Mouse (Mus musculus): ENCODE data around the gene Kcna10. TPM values are rescaled to one million over a fixed set of nuclear protein-coding genes. Genes with fewer than 3 reads are reported as not detected.
A peak's percentile ranks its signal among the peaks of the same experiment; 100 is the strongest.

The Kcna10 gene
- polyA plus RNA-seq, 1 experiment from 2014 or later, result not detected

GRCm38 (mm10) chr3:107205994-107206393, 23.1 kb downstream of the Kcna10 start:
- no peak overlapping the region for H3K9ac ChIP-seq
- peaks cover 15% of the 10 kb centered on the region for H3K4me1 ChIP-seq
- ATAC-seq (ENCODE audit: borderline replicate concordance, extremely low read depth, low FRiP score, low TSS enrichment), result no peak
- WGBS, result 8% methylated on average over 4 of the region's 4 CpGs
- H3K27me3 ChIP-seq, result no peaks in the 10 kb centered on the region
- H3K36me3 ChIP-seq, result no peaks in the 10 kb centered on the region
- no peak overlapping the region for H3K4me2 ChIP-seq
- no peaks in the 10 kb centered on the region for H3K9me3 ChIP-seq
- no peak overlapping the region for H3K4me3 ChIP-seq
- no peak overlapping the region for H3K27ac ChIP-seq

- Histone ChIP-seq H3K4me2 (no peak overlapping the region), H3K27ac (no peak overlapping the region; the same call in 1 of the 2 replicates), H3K9ac (no peak overlapping the region), H3K4me1 (peaks cover 15% of the 10 kb centered on the region), H3K27me3 (no peaks in the 10 kb centered on the region), H3K36me3 (no peaks in the 10 kb centered on the region), H3K4me3 (no peak overlapping the region), H3K9me3 (no peaks in the 10 kb centered on the region)
- ATAC-seq (ENCODE audit: borderline replicate concordance, extremely low read depth, low FRiP score, low TSS enrichment), result peak; percentile 60
- 37% methylated on average over 4 of the region's 4 CpGs for whole genome bisulfite sequencing
These were observed 23.8 kb downstream of the Kcna10 start for GRCm38 (mm10) chr3:107206490-107207150.

- WGBS, result 51% methylated on average over 7 of the region's 7 CpGs
- Histone ChIP-seq H3K4me3 (no peak overlapping the region), H3K4me2 (no peak overlapping the region), H3K27ac (no peak overlapping the region), H3K4me1 (peaks cover 15% of the 10 kb centered on the region), H3K27me3 (no peaks in the 10 kb centered on the region), H3K9ac (no peak overlapping the region), H3K9me3 (no peaks in the 10 kb centered on the region), H3K36me3 (no peaks in the 10 kb centered on the region)
- no peak for ATAC-seq (ENCODE audit: borderline replicate concordance, extremely low read depth, low FRiP score, low TSS enrichment)
These were observed 24.9 kb downstream of the Kcna10 start for GRCm38 (mm10) chr3:107207625-107208253.

GRCm38 (mm10) chr3:107214606-107215005, 31.8 kb downstream of the Kcna10 start:
- Histone ChIP-seq H3K4me3 (no peak overlapping the region), H3K9me3 (no peaks in the 10 kb centered on the region), H3K4me2 (no peak overlapping the region), H3K27me3 (no peaks in the 10 kb centered on the region), H3K27ac (no peak overlapping the region), H3K9ac (no peak overlapping the region), H3K4me1 (no peaks in the 10 kb centered on the region), H3K36me3 (no peaks in the 10 kb centered on the region)
- ATAC-seq (ENCODE audit: borderline replicate concordance, extremely low read depth, low FRiP score, low TSS enrichment), result no peak
- 82% methylated on average over 5 of the region's 5 CpGs for WGBS

DNA sequence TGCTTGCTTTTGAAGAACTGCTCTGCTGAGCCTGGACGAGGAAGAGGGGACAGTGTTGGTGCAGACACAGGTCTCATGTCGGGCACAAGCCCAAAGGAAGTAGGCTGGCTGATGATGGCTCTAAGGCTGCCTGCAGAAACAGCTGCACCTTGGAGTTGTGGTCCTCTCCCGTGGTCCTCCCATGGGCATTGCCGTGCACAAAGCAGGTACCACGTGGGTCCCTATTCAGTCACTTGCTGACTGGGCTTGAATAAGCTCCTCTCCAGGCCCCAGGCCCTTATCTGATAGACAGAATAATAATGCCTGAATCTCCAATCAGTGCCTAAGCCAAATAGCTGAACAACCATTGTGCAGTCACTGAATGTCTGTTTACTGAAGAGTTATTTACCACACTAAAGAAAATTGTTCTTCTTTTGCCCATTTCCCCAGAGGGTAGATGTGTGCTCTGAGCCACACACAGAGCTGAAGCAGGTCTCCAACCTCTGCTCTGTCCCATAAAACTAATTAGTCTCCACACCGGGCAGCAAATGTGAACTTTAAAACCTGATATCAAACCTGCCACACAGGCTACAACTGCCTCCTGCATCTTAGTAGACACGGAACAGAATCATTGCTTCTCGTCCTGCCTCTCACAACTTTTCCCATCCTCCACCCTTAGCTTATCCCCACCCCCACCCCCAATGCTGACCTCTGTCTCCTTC, 33.7 kb downstream of the Kcna10 start:
- Histone ChIP-seq H3K4me3 (no peak overlapping the region), H3K4me2 (no peak overlapping the region), H3K27ac (no peak overlapping the region), H3K9me3 (no peaks in the 10 kb centered on the region), H3K27me3 (no peaks in the 10 kb centered on the region), H3K9ac (no peak overlapping the region), H3K4me1 (peaks cover 2% of the 10 kb centered on the region; the same call in 1 of the 2 replicates), H3K36me3 (no peaks in the 10 kb centered on the region)
- no peak for ATAC-seq (ENCODE audit: borderline replicate concordance, extremely low read depth, low FRiP score, low TSS enrichment)
- 67% methylated on average over 8 of the region's 8 CpGs for WGBS

DNA sequence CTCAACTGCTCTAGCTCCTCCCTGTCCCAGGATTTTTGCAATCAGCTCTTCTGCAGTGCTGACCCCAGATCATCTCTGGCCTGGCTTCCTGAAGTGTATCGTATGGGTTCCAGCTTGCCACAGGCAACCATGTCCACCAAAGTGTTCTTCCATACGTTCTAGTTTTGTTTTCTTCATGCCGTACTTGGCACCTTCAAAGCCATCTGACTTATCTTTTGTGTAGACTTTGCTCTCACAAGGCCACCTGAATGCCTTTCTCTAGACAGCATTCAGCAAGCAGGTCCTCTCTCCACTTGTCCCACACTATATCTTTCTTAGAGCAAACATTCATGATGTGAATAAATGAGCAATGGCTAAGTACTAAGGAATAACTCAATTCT, 34.2 kb downstream of the Kcna10 start:
- H3K9ac ChIP-seq, result no peak overlapping the region
- peaks cover 6% of the 10 kb centered on the region; the same call in 1 of the 2 replicates for H3K4me1 ChIP-seq
- no peaks in the 10 kb centered on the region for H3K27me3 ChIP-seq
- H3K4me2 ChIP-seq, result no peak overlapping the region
- H3K4me3 ChIP-seq, result no peak overlapping the region
- no peak overlapping the region for H3K27ac ChIP-seq
- H3K9me3 ChIP-seq, result no peaks in the 10 kb centered on the region
- H3K36me3 ChIP-seq, result no peaks in the 10 kb centered on the region
- no peak for ATAC-seq (ENCODE audit: borderline replicate concordance, extremely low read depth, low FRiP score, low TSS enrichment)
- WGBS, result 68% methylated on average over 3 of the region's 3 CpGs

DNA sequence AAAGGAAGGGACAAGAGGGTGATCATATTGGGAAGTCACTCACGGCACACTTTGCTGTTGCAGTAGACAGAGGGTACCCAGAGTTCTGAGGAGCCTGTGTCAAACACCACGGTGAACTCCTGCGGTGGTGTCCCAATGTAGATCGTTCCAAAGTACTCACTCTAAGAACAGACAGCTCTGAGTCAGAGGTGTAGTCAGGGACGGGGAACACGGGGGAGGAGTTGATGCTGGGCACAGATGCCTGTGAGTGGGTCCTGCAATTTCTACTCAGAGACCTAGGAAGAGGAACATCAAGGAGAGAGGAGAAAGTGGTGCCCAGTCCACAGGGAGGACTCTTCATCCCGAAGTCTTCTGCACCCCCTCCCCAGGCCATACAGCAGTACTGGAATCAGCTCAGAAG, 35.7 kb downstream of the Kcna10 start:
- Histone ChIP-seq H3K36me3 (no peaks in the 10 kb centered on the region), H3K4me3 (no peak overlapping the region), H3K27me3 (no peaks in the 10 kb centered on the region), H3K27ac (no peak overlapping the region), H3K9ac (no peak overlapping the region), H3K4me2 (no peak overlapping the region), H3K4me1 (peaks cover 10% of the 10 kb centered on the region), H3K9me3 (no peaks in the 10 kb centered on the region)
- ATAC-seq (ENCODE audit: borderline replicate concordance, extremely low read depth, low FRiP score, low TSS enrichment), result no peak
- 86% methylated on average over 7 of the region's 7 CpGs for WGBS

DNA sequence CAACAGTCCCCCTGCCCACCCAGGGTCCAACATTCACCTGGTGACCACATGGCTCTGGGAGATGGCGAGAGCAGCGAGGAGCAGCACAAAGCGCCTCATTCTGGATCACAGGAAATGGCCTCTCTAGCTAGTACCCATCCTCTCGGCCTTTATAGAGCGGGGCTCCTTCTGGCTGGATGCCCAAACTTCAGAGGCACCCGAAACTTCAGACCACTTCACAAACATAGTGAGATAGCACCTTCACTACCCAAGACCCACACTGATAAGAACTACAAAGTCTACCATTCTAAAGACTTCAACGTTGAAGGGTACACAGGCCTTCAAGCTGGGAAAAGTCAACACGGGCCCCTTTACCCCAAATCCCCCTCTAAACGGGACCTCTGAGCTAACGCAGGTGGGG, 38.8 kb downstream of the Kcna10 start, which contains the start of gene Cym:
Gene Cym, minus strand, starts transcription at position 125 of the 400 bp plus-strand sequence.
- ATAC-seq (ENCODE audit: borderline replicate concordance, extremely low read depth, low FRiP score, low TSS enrichment), result peak; percentile 35
- no peak within 1 kb of the TSS for H3K4me3 ChIP-seq
- H3K4me1 ChIP-seq, result peaks cover 10% of the 10 kb centered on the region
- H3K4me2 ChIP-seq, result no peak within 1 kb of the TSS
- no peak within 1 kb of the TSS for H3K9ac ChIP-seq
- H3K27me3 ChIP-seq, result no peaks in the 10 kb centered on the region
- WGBS, result 51% methylated on average over 10 of the region's 10 CpGs
- H3K9me3 ChIP-seq, result no peaks in the 10 kb centered on the region
- H3K27ac ChIP-seq, result no peak within 1 kb of the TSS
- no peaks in the 10 kb centered on the region for H3K36me3 ChIP-seq

- no peak overlapping the region for H3K4me2 ChIP-seq
- WGBS, result 36% methylated on average over 1 of the region's 1 CpGs
- no peaks in the 10 kb centered on the region for H3K9me3 ChIP-seq
- no peaks in the 10 kb centered on the region for H3K27me3 ChIP-seq
- no peak overlapping the region for H3K4me3 ChIP-seq
- H3K36me3 ChIP-seq, result no peaks in the 10 kb centered on the region
- ATAC-seq (ENCODE audit: borderline replicate concordance, extremely low read depth, low FRiP score, low TSS enrichment), result no peak
- no peak overlapping the region for H3K9ac ChIP-seq
- H3K27ac ChIP-seq, result no peak overlapping the region
- H3K4me1 ChIP-seq, result peaks cover 10% of the 10 kb centered on the region
These were observed 40.4 kb downstream of the Kcna10 start for GRCm38 (mm10) chr3:107223230-107223629.

DNA sequence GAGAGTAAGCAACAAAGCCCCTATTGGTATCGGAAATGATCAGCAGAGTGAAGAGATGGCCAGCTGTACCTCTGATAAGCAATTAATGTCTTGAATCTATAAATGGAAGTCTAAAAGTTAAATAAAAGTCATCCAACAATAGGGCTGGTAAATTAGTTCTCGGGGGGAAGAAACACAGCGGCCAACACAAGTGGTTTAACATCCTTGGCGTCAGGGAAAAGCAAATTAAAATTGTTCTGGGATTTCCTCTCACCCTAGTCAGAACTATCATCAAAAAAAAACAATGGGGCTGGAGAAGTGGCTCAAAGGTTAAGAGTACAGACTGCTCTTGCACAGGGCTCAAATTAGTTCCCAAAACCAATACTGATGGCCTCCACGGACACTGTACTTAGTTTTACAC, 43.0 kb downstream of the Kcna10 start:
- peaks cover 26% of the 10 kb centered on the region for H3K4me1 ChIP-seq
- 80% methylated on average over 5 of the region's 5 CpGs for WGBS
- no peak overlapping the region for H3K4me3 ChIP-seq
- no peaks in the 10 kb centered on the region for H3K9me3 ChIP-seq
- H3K27ac ChIP-seq, result no peak overlapping the region
- no peak overlapping the region for H3K4me2 ChIP-seq
- no peak for ATAC-seq (ENCODE audit: borderline replicate concordance, extremely low read depth, low FRiP score, low TSS enrichment)
- H3K36me3 ChIP-seq, result no peaks in the 10 kb centered on the region
- no peak overlapping the region for H3K9ac ChIP-seq
- no peaks in the 10 kb centered on the region for H3K27me3 ChIP-seq

DNA sequence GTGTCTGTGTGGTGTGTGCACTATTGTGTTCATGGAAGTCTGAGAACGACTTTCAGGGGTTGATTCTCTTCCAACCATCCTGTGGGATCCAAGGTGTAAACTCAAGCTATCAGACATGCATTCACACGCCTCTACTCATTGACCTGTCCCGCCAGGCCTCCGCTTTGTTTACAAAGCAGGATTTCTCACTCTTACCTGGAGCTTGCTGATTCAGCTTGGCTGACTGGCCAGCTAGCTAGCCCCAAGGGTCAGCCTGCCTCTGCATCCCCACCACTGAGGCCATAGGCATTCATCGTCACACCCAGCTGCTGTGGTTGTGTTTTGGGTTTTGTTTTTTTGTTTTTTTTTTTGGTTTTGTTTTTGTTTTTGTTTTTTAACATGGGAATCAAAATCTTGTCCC, 46.4 kb downstream of the Kcna10 start:
- Histone ChIP-seq H3K27me3 (no peaks in the 10 kb centered on the region), H3K9ac (no peak overlapping the region), H3K27ac (no peak overlapping the region), H3K4me3 (no peak overlapping the region), H3K4me1 (peaks cover 15% of the 10 kb centered on the region), H3K36me3 (no peaks in the 10 kb centered on the region), H3K9me3 (no peaks in the 10 kb centered on the region), H3K4me2 (no peak overlapping the region)
- WGBS, result 65% methylated on average over 5 of the region's 5 CpGs
- ATAC-seq (ENCODE audit: borderline replicate concordance, extremely low read depth, low FRiP score, low TSS enrichment), result no peak

- Histone ChIP-seq H3K36me3 (no peaks in the 10 kb centered on the region), H3K4me1 (peaks cover 15% of the 10 kb centered on the region), H3K27me3 (no peaks in the 10 kb centered on the region), H3K9ac (no peak overlapping the region), H3K4me2 (no peak overlapping the region), H3K9me3 (no peaks in the 10 kb centered on the region), H3K27ac (0 out of 2 replicates have a peak overlapping the region, but pooled peaks have one; percentile 31), H3K4me3 (no peak overlapping the region)
- ATAC-seq (ENCODE audit: borderline replicate concordance, extremely low read depth, low FRiP score, low TSS enrichment), result peak; percentile 55; the same call in 1 of the 2 replicates
- 26% methylated on average over 5 of the region's 5 CpGs for whole genome bisulfite sequencing
These were observed 47.0 kb downstream of the Kcna10 start for GRCm38 (mm10) chr3:107229822-107230221.
